Mouse (Mus musculus) hindbrain, postnatal 0 days (tissue): Measurements from ENCODE around the gene Ccnh. TPM values are rescaled to one million over a fixed set of nuclear protein-coding genes. Genes with fewer than 3 reads are reported as not detected.

ENCODE experiments used
- ATAC-seq: fragments of 200-750 bp; cut with Nextera tagmentation; 2 replicates; pipeline ENCODE4 v1.8.0; 2017; ENCODE audit warnings: mild to moderate bottlenecking, moderate TSS enrichment, moderate library complexity
- DNase-seq: peaks from one replicate; pipeline ENCODE4 v3.0.0-alpha.2; 2015; ENCODE audit warnings: low spot score
- H3K27ac ChIP-seq: fragments of 300-500 bp; sonication (generic); 2 replicates; pipeline ENCODE4 v1.5.1; 2014; ENCODE audit warnings: mild to moderate bottlenecking
- H3K27me3 ChIP-seq: fragments of 300-500 bp; sonication (generic); 2 replicates; pipeline ENCODE4 v1.6.1; 2014; ENCODE audit warnings: low read length, mixed read lengths; ENCODE audit not compliant: insufficient read depth
- H3K36me3 ChIP-seq: fragments of 300-500 bp; sonication (generic); 2 replicates; pipeline ENCODE4 v1.6.1; 2014; ENCODE audit warnings: low read length, mixed read lengths; ENCODE audit not compliant: insufficient read depth
- H3K4me1 ChIP-seq: fragments of 300-500 bp; sonication (generic); 2 replicates; pipeline ENCODE4 v1.6.1; 2014; ENCODE audit warnings: antibody characterized with exemption, low read length, mixed read lengths; ENCODE audit not compliant: insufficient read depth
- H3K4me2 ChIP-seq: fragments of 300-500 bp; sonication (generic); 2 replicates; pipeline ENCODE4 v1.6.1; 2014; ENCODE audit warnings: low read depth, mild to moderate bottlenecking, low read length, moderate library complexity, mixed read lengths
- H3K4me3 ChIP-seq: fragments of 300-500 bp; sonication (generic); 2 replicates; pipeline ENCODE4 v1.5.1; 2014; ENCODE audit warnings: low read length
- H3K9ac ChIP-seq: fragments of 300-500 bp; sonication (generic); replicated peaks from 2 replicates; pipeline ENCODE4 v1.6.1; 2014; ENCODE audit warnings: mild to moderate bottlenecking, low read length, moderate library complexity, mixed read lengths
- H3K9me3 ChIP-seq: fragments of 300-500 bp; sonication (generic); 2 replicates; pipeline ENCODE4 v1.6.1; 2016; ENCODE audit warnings: low read length, mixed read lengths
- CTCF ChIP-seq: IDR thresholded peaks from 2 replicates; pipeline ENCODE4 v1.5.1; 2016; ENCODE audit warnings: antibody characterized with exemption, control low read depth, low read depth
- WGBS: fragments of 180-500 bp; shearing (Covaris S2); extraction: QIAGEN DNeasy Blood & Tissue Kit; methylation state at CpG from one replicate; pipeline ENCODE4 v1.1.7; 2014; 5-methylcytosine and 5-hydroxymethylcytosine counted together
- polyA plus RNA-seq: library from polyadenylated mRNA; unstranded; fragments of >200 nt; fragmentation: Nextera tagmentation; extraction: Ambion mirVana; gene quantifications from 2 replicates; pipeline ENCODE4 v1.2.1, GENCODE M21; 2015
- total RNA-seq: library from RNA; depleted of rRNA; stranded (reverse); fragments of >200 nt; gene quantifications from 2 replicates; pipeline ENCODE4 v1.2.3, GENCODE M21; 2014; rRNA removed

Gene Ccnh
- total and polyA plus RNA-seq, 2 experiments from 2014 or later, result 22.0 to 78.9 TPM

- H3K9me3 ChIP-seq, result no peaks in the 10 kb centered on the region
- no peaks in the 10 kb centered on the region for H3K27me3 ChIP-seq
- H3K4me2 ChIP-seq, result no peak overlapping the region
- H3K27ac ChIP-seq, result no peak overlapping the region
- no peak overlapping the region for H3K9ac ChIP-seq
- 100% methylated on average over 2 of the region's 2 CpGs for WGBS
- no peak overlapping the region for H3K4me3 ChIP-seq
- no peaks in the 10 kb centered on the region; the same call in 1 of the 2 replicates for H3K36me3 ChIP-seq
- no peak for ATAC-seq
- DNase-seq, result no peak
- H3K4me1 ChIP-seq, result no peaks in the 10 kb centered on the region; the same call in 1 of the 2 replicates
- TF ChIP-seq CTCF, result no peak
Observed at GRCm38 (mm10) chr13:85191253-85191652, 2.0 kb downstream of the Ccnh start.

- Histone ChIP-seq H3K4me2 (no peak overlapping the region), H3K9ac (no peak overlapping the region), H3K9me3 (no peaks in the 10 kb centered on the region), H3K4me1 (no peaks in the 10 kb centered on the region), H3K27ac (no peak overlapping the region), H3K27me3 (no peaks in the 10 kb centered on the region), H3K36me3 (peaks cover 9% of the 10 kb centered on the region; the same call in 1 of the 2 replicates), H3K4me3 (no peak overlapping the region)
- peak; percentile 63 for TF ChIP-seq CTCF
- ATAC-seq (0 out of 2 replicates have a peak, but pooled peaks have one; percentile 55), DNase-seq (peak; percentile 25)
- 60% methylated on average over 2 of the region's 2 CpGs for WGBS
Observed at GRCm38 (mm10) chr13:85207493-85207892, 18.3 kb downstream of the Ccnh start.

DNA sequence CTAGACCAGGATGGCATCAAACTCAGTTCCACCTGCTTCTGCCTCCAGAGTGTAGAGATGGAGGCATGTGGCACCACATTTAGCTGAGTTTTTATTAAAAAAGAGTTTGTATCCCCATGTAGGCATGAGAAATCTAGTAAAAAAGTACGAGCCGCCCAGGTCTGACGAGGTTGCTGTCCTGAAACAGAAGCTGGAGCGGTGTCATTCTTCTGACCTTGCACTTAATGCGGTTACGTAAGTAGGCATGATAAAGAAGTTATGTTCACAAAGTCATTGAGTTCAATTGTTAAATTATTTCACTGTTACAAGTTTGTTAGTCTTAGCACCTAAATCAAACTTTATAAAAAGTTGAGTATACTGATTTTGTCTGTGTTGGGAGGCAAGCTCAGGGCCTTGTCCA, 19.4 kb downstream of the Ccnh start:
- TF ChIP-seq CTCF, result no peak
- no peaks in the 10 kb centered on the region for H3K27me3 ChIP-seq
- no peaks in the 10 kb centered on the region for H3K4me1 ChIP-seq
- no peak overlapping the region for H3K9ac ChIP-seq
- no peaks in the 10 kb centered on the region for H3K9me3 ChIP-seq
- H3K4me2 ChIP-seq, result no peak overlapping the region
- DNase-seq, result no peak
- no peak overlapping the region for H3K4me3 ChIP-seq
- WGBS, result 96% methylated on average over 6 of the region's 6 CpGs
- ATAC-seq, result no peak
- peaks cover 11% of the 10 kb centered on the region; the same call in 1 of the 2 replicates for H3K36me3 ChIP-seq
- H3K27ac ChIP-seq, result no peak overlapping the region

- Histone ChIP-seq H3K27ac (no peak overlapping the region), H3K9ac (no peak overlapping the region), H3K4me1 (no peaks in the 10 kb centered on the region), H3K27me3 (no peaks in the 10 kb centered on the region), H3K36me3 (peaks cover 11% of the 10 kb centered on the region; the same call in 1 of the 2 replicates), H3K4me2 (no peak overlapping the region), H3K4me3 (no peak overlapping the region), H3K9me3 (no peaks in the 10 kb centered on the region)
- ATAC-seq (no peak), DNase-seq (no peak)
- 65% methylated on average over 1 of the region's 1 CpGs for WGBS
- no peak for TF ChIP-seq CTCF
Observed at GRCm38 (mm10) chr13:85210353-85210752, 21.1 kb downstream of the Ccnh start.

GRCm38 (mm10) chr13:85218656-85219055, 29.4 kb downstream of the Ccnh start:
- H3K27ac ChIP-seq, result no peak overlapping the region
- 86% methylated on average over 4 of the region's 4 CpGs for whole genome bisulfite sequencing
- ATAC-seq (no peak), DNase-seq (no peak)
- TF ChIP-seq CTCF, result no peak
- no peak overlapping the region for H3K4me3 ChIP-seq
- no peaks in the 10 kb centered on the region for H3K27me3 ChIP-seq
- H3K9me3 ChIP-seq, result no peaks in the 10 kb centered on the region
- H3K4me1 ChIP-seq, result no peaks in the 10 kb centered on the region
- no peak overlapping the region for H3K4me2 ChIP-seq
- no peak overlapping the region for H3K9ac ChIP-seq
- H3K36me3 ChIP-seq, result peaks cover 6% of the 10 kb centered on the region; the same call in 1 of the 2 replicates

GRCm38 (mm10) chr13:85238760-85239159, 49.6 kb downstream of the Ccnh start:
- WGBS, result 88% methylated on average over 7 of the region's 7 CpGs
- no peaks in the 10 kb centered on the region for H3K9me3 ChIP-seq
- no peaks in the 10 kb centered on the region for H3K4me1 ChIP-seq
- no peaks in the 10 kb centered on the region for H3K36me3 ChIP-seq
- H3K27ac ChIP-seq, result no peak overlapping the region
- no peak for TF ChIP-seq CTCF
- no peaks in the 10 kb centered on the region for H3K27me3 ChIP-seq
- no peak for DNase-seq
- H3K9ac ChIP-seq, result no peak overlapping the region
- H3K4me3 ChIP-seq, result no peak overlapping the region
- ATAC-seq, result no peak
- H3K4me2 ChIP-seq, result no peak overlapping the region

Other genes with a start within 250 kb of the Ccnh start
- gene Rasa1, start 99.7 kb downstream of the Ccnh start, total RNA-seq, result 76.4 and 81.6 TPM in 2 replicates
- gene Rasa1, start 99.7 kb downstream of the Ccnh start, polyA plus RNA-seq, result 39.8 and 44.7 TPM in 2 replicates